Mouse (Mus musculus) lung, postnatal 36 days (tissue): ENCODE results near the gene Hmgn2.

Experiments
- DNase-seq: peaks from one replicate; pipeline ENCODE4 v3.0.0; 2022; ENCODE audit warnings: mixed read lengths

Hmgn2 gene

DNA sequence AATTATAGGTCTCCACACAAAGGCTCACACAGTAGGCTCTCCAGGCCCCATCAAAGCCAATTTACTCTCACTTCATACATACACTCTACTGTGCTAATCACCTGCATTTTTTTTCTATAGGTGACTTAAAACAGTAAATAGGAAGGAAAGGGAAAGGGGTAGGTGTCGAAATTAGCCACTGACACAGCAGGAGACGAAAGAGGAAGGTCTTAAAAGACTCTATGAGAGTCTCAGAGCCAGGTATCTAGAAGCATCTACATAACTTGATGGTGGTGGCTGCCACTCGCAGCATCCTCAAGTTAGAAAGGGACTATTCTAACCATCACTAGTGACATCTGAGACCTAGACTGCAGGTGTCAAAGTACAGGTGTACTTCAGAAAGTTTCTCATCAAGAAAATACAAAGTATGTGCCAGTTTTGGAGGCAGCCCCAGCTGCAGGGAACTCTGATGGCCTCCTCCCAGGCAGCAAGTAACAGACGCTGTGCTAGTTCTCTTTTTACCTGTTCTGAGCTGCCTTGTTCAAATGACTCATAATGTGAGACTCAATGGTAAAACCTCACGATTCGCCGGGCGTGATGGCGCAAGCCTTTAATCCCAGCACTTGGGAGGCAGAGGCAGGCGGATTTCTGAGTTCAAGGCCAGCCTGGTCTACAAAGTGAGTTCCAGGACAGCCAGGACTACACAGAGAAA lies 9.7 kb upstream of the Hmgn2 start:
- DNase-seq = no peak

GRCm38 (mm10) chr4:133971741-133972140 lies 3.3 kb upstream of the Hmgn2 start:
- no peak for DNase-seq

DNA sequence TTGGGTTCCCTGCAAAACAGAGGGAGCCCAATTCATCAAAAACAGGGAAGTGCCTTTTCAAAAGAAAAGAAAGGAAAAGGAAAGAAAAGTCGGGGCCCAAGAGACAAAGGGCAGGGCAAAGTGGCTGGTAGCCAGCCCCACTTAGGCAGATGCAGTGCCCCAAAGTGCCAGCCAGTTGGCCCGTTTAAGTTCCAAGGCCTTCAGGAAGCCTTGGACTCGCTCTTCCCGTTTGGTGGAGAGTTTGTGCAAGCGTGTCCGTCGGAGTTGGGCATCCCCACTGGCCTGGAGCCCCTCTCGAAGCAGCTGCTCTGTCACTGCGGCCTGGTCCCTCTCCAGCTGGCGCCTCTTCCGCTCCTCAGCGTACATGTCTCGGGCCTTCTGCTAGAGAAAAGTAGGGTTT lies 2.4 kb upstream of the Hmgn2 start:
- DNase-seq = no peak

GRCm38 (mm10) chr4:133970196-133970595 lies 1.7 kb upstream of the Hmgn2 start:
- DNase-seq = no peak

- DNase-seq = no peak
Observed at GRCm38 (mm10) chr4:133969114-133969770, 792 bp upstream of the Hmgn2 start.

GRCm38 (mm10) chr4:133967866-133968149 lies 642 bp downstream of the Hmgn2 start:
- DNase-seq = peak; percentile 93

DNA sequence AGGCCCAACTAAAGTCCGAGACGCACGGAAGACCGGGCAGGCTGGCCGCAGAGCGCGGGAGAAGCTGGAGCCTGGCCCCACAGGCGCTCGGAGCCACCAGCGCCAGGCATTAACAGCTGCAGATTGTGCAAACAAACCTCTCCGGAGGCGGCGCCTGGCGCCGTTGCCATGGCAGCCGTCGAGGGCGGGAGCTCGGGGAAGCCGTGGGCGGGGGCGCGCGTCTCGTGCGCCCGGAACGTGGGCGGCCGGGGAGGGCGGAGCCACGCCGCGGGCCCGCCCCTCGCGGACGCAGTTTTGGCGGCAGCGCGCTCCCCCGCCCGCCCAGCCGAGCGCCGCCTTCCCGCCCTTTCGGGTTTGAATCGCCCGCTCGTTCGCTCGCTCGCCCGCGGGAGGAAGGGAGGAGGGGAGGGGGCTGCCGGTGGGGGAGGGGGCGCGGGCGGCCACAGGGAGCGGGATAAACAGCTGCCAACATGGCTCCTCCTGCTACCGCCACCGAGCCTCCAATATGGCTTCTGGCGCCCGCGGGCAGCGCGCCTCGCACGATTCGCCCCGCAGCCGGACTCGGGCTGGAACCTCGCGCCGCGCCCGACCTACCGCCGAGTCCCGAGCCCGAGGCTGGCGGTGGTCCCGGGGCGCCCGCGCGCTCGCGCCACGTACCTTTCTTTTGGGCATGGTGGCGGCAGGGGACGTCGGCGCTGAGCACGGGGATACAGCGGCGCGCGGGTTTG lies 1.1 kb downstream of the Hmgn2 start:
- peak; percentile 98 for DNase-seq

DNA sequence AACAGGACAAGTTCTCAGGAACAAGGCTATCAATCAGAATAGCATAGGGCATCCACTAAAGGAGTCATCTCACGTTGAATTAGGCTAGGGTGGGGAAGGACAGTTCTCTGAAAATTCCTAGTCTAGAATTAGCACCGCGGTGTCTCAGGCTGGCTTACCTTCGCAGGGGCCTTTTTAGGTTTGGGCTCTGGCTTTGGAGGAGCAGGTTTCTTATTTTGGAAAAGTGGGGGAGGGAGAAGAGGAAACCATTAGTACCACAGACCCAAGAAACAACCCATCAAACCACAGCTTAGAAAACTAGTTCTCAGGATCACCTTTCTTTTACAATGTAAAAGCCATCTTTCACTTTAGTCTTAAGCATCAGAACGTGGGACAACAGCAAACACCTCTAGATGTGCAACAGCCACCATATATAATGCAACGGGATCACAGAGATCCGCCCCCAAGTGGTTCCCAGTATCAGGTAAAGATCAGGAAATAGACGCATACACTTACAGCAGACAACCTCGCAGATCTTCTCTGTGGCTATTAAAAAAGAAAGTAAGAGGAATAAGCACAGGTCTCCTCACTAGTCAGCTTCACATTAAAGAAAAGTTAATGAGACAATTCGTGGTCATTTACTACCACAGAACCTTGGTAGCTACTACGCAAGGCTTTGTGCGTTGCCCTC lies 2.0 kb downstream of the Hmgn2 start:
- DNase-seq = peak; percentile 28

DNA sequence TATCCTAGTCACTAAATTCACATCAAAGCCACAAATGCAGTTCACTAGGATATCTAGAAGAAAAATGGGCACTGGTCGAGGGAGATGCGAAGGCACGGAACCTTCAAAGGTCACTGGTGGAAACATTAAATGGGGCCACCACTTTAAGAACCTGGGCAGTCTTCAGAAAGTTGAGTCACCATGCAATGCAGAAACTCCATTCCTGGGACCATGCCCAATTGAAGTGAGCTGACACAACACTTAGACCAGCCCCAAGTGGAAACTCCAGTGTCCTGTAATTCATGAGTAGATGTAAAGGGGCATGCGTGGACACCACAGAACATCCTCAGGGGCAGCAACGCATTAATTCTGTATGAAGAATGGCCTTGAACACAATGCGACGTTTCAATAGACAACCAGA lies 5.9 kb downstream of the Hmgn2 start:
- DNase-seq = no peak

DNA sequence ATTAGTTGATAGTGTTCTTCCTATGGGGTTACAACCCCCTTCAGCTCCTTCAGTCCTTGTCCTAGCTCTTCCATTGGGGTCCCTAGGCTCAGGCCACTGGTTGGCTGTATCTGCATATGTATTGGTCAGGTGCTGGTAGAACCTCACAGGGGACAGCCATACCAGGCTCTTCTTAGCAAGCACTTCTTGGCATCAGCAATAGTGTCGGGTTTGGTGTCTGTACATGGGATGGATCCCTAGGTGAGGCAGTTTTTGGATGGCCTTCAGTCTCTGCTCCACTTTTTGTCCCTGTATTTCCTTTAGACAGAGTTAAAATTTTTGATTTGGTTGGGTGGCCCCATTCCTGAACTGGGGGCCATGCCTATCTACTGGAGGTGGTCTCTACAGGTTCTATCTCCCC lies 9.6 kb downstream of the Hmgn2 start:
- DNase-seq = no peak

DNA sequence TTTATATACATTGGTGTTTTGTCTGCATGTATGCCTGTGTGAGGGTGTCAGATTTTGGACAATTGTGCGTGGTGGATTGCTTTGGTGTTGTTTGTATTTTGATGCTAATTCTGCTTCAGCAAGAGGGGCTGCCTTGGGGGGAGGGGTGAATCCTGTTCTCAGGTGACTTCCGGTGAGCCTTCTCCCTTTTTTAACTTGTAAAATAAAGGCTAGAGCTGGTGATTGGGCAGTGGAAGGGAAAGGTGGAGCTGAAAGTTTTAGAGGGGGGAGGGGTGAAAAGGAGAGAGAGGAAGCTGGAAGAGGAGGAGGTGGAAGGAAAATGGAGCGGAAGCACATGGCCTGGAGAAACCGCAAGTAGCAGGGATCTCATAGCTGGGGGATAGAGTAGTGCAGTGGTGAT lies 12.1 kb downstream of the Hmgn2 start:
- no peak for DNase-seq

- no peak for DNase-seq
Observed at GRCm38 (mm10) chr4:133946736-133947135, 21.7 kb downstream of the Hmgn2 start.

DNA sequence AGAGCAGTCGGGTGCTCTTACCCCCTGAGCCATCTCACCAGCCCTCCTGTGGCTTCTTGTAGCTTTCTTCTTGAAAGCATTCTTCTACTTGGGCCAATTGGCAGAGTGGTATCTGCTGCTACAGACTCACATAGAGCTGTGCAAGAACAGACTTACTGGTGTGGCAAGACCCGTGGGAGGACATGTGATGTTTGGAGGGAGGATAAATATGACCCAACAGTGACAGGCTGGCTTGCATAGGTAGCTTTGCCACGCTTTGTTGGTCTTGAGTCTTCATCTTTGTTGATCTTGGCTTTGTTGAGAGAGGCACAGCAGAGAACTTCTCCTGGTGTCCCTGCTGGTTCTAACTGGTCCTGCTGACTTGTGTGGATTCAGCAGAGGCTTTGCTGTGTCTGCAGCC lies 24.7 kb downstream of the Hmgn2 start:
- DNase-seq = peak; percentile 58

- DNase-seq = peak; percentile 48
Observed at GRCm38 (mm10) chr4:133942679-133943078, 25.8 kb downstream of the Hmgn2 start.

DNA sequence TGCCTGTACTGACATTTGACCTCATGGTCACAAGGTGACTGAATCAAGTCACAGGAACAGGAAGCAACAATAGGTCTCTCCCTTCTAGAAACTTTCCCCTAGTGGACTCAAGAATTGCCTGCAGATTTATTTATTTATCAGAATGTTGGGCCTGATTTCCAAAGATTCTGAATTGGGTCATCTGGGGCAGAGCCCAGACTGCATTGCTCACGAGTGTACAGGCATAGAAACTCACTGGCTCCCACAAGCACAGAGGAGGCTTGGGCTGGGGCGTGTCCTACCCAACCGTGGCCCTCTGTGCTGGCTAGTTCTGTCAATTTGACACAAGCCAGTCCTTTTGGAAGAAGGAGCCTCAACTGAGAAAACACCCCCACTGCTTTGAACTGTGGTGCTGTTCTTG lies 26.9 kb downstream of the Hmgn2 start:
- peak; percentile 56 for DNase-seq

DNA sequence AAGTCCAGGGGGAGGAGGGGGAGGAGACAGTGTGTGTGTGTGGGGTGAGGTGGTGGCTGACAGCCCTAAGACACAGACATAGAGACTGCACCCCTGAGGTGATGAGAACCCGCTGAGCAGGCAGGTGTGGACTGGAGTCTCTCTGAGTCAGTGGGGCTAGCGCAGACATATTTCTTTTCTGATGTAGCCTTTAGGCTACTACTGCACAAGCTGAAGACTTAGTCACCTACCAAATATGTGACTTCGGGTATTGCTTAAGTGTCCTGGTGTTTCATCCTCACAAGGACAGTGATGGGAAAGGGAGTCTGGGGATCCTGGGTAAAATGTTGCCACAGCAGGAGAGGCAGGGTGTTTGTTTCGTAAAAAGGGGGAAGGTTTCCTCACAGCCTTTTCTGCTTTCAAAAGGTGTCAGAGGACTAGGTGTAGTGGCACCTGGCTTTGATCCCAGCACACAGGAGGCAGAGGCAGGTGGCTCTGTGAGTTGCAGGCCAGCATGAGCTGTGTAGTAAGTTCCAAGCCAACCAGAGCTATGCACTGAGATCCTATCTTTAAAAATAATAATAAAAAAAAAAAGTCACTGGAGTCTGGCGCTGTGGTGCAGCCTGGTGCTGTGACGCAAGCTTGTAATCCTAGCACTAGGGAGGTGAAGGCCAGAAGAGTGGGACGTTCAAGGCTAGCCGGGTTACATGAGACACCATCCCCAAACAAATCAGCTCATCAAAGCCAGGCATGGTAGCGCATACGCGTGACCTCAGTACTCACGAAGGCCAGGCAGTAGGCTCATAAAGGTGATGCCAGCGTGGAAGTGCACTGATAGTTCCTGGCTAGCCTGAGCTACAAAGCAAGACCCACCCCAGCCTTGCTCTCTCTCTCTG lies 27.8 kb downstream of the Hmgn2 start:
- DNase-seq = no peak

GRCm38 (mm10) chr4:133938077-133938476 lies 30.4 kb downstream of the Hmgn2 start:
- no peak for DNase-seq

- DNase-seq = no peak
Observed at GRCm38 (mm10) chr4:133931785-133932184, 36.7 kb downstream of the Hmgn2 start.

DNA sequence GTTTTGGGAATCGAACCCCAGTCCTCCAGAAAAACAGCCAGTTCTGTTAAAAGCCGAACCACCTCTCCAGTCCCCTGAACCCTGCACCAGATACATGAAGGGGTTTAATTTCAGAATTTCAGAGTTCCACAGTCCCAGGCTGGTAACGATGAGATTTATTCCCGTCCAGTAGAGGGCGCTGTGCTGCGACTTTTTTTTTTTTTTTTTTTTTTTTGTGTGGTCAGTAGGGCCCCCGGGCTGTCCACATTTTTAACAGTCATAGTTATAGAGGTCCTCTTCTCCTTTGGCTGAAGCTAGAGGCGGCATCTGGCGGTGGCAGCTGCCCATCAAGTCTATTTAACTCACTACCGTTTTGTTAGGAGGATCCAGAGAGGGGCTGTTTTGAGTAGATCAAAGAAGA lies 37.1 kb downstream of the Hmgn2 start:
- DNase-seq = no peak

- peak; percentile 77 for DNase-seq
Observed at GRCm38 (mm10) chr4:133929278-133929670, 39.2 kb downstream of the Hmgn2 start.

- DNase-seq = peak; percentile 60
Observed at GRCm38 (mm10) chr4:133928576-133929277, 39.7 kb downstream of the Hmgn2 start.

DNA sequence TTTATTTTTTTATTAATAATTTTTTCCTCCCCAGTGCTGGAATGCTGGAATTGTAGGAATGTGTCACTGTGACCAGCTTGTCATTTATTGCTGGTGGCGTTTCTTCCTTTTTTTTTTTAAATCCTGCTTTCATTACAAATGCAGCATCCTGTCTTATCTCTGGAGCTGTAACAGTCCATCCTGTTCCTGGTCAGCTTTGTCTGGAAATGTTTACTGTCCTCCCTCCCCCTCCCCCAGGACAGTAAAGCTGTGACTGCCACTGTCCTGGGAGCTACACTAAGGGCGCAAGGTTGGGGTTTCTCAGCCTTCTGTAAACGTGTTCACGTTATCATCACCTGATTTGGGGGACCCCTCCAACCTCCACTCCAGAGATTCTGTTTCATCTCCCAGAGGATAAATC lies 43.2 kb downstream of the Hmgn2 start:
- DNase-seq = peak; percentile 73
